Mouse (Mus musculus): ENCODE results near the gene Crmp1.

DNA sequence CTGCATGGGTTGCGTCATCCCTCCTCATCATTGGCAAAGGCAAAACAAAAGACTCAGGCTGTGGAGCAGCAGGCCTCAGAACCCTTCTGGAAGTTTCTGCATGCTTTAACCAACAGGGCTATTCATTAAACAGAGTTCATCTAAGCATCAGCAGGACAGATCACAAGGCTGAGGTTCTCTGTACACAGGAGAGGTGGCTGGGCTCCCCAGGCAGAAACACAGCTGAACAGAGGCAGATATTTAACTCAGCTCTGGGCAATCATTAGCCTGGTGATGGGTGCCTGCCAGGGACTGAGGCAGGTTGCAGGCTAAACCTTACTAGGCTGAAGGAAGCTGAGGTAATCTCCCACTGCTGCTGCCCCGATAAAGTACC lies 89.4 kb downstream of the Crmp1 start:
- TF ChIP-seq CHD1 (IDR thresholded peaks at IDR 0.05; ENCODE audit: low read depth, low read length): no peak
- TF ChIP-seq UBTF (IDR thresholded peaks at IDR 0.05; ENCODE audit: low read depth, low read length): no peak
- TF ChIP-seq CTCF (conservative IDR thresholded peaks at IDR 0.05 in 1 of 2, IDR thresholded peaks at IDR 0.05 in 1 of 2; ENCODE audit: low read depth in 2 of 2, low read length in 2 of 2): no peak
- no peak for TF ChIP-seq POLR2A (IDR thresholded peaks at IDR 0.05; ENCODE audit: low read depth, low read length)
- TF ChIP-seq USF1 (IDR thresholded peaks at IDR 0.05; ENCODE audit: low read depth, low read length): no peak
- no peak for TF ChIP-seq EP300 (IDR thresholded peaks at IDR 0.05; ENCODE audit: low read length)
- no peak for TF ChIP-seq MAX (IDR thresholded peaks at IDR 0.05; ENCODE audit: low read length)
- TF ChIP-seq E2F4 (IDR thresholded peaks at IDR 0.05; ENCODE audit: insufficient replicate concordance, low read depth, low read length): no peak

All from CH12.LX (cell line).